Mouse (Mus musculus) kidney, adult 2 months (tissue): ENCODE data around the gene Lhcgr. TPM values are rescaled to one million over a fixed set of nuclear protein-coding genes. Genes with fewer than 3 reads are reported as not detected.

ENCODE experiments used
- DNase-seq: peaks from one replicate; pipeline ENCODE4 v3.0.0; 2021
- H3K27ac ChIP-seq: fragments of 200-500 bp; 2 replicates; pipeline ENCODE4 v1.5.1; 2012; ENCODE audit warnings: low read depth, low read length, control low read depth, inconsistent platforms; ENCODE audit not compliant: insufficient read depth
- H3K27me3 ChIP-seq: fragments of 200-500 bp; replicated peaks from 2 replicates; pipeline ENCODE4 v1.6.1; 2012; ENCODE audit warnings: mild to moderate bottlenecking, moderate library complexity, low read length, inconsistent platforms; ENCODE audit not compliant: control insufficient read depth, insufficient read depth
- H3K36me3 ChIP-seq: fragments of 200-500 bp; 2 replicates; pipeline ENCODE4 v1.6.1; 2012; ENCODE audit warnings: mild to moderate bottlenecking, moderate library complexity, low read length, inconsistent platforms; ENCODE audit not compliant: control insufficient read depth, insufficient read depth
- H3K4me1 ChIP-seq: fragments of 200-500 bp; 2 replicates; pipeline ENCODE4 v1.6.1; 2011; ENCODE audit warnings: low read length; ENCODE audit not compliant: control insufficient read depth, insufficient read depth
- H3K4me3 ChIP-seq: fragments of 200-500 bp; 2 replicates; pipeline ENCODE4 v1.5.1; 2011; ENCODE audit warnings: mild to moderate bottlenecking, low read depth, low read length, control low read depth; ENCODE audit not compliant: insufficient read depth
- CTCF ChIP-seq: fragments of 200-500 bp; conservative IDR thresholded peaks from 2 replicates; pipeline ENCODE4 v1.5.1; 2011; ENCODE audit warnings: low read depth, mild to moderate bottlenecking, control low read depth, low read length, moderate library complexity, mixed read lengths; ENCODE audit not compliant: insufficient read depth, insufficient read length
- POLR2A ChIP-seq: fragments of 200-500 bp; IDR thresholded peaks from one replicate; pipeline ENCODE4 v1.6.1; 2011; ENCODE audit warnings: low read depth, low read length, control low read depth
- WGBS: fragments of 180-500 bp; shearing (Covaris S2); methylation state at CpG from one replicate; pipeline ENCODE4 v1.1.7; 2018; 5-methylcytosine and 5-hydroxymethylcytosine counted together
- polyA plus RNA-seq: library from polyadenylated mRNA; depleted of rRNA; stranded (reverse); fragments of >200 nt; gene quantifications from 2 replicates; pipeline ENCODE4 v1.2.3, GENCODE M21; 2012

The Lhcgr gene
- polyA plus RNA-seq, 1 experiment: 0.02 TPM

DNA sequence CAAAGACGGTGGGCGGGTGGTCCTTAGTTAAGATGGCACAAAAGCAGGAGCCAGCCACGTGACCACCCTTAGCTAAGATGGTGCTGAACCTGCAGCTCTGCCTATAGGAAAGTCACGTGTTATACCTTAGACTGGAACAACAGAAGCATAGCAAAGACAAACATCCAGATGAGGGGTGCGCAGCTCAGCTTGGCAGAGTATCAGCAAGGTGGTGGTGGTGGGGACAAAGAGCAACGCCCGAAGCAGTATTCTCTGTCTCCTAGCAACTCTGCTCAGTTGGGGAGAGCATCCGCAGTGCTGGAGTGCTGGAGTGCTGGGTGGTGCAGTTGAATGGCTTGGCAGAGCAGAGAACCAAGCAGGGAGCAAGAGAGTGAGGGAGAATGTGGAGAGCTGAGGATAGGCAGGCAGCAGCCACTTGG, 85.5 kb downstream of the Lhcgr start:
- Histone ChIP-seq H3K36me3 (no peaks in the 10 kb centered on the region), H3K4me3 (no peak overlapping the region), H3K27ac (no peak overlapping the region), H3K27me3 (no peaks in the 10 kb centered on the region), H3K4me1 (no peaks in the 10 kb centered on the region)
- no peak for TF ChIP-seq CTCF
- TF ChIP-seq POLR2A: no peak
- 58% methylated on average over 8 of the region's 8 CpGs for WGBS
- DNase-seq: no peak

DNA sequence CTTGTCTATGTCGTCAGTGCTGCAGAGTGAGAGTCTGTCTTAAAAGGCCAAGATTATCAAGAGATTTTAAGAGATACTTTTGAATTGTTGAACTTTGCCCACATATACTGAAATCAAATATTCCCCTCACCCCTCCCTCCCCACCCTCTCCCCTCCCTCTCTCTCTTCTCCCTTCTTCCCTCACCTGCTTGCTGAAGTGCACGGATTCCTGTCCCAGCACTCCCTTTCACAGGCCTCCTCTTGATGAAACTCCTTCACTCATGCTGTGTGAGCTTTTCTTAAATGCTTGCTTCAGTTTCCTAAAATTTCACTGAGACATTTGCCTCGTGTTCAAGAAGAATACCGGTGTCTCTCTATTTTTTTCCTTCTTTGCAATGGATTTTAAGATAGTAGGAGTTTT, 88.7 kb downstream of the Lhcgr start:
- DNase-seq: no peak
- TF ChIP-seq POLR2A: no peak
- TF ChIP-seq CTCF: no peak
- WGBS: 47% methylated on average over 4 of the region's 4 CpGs

DNA sequence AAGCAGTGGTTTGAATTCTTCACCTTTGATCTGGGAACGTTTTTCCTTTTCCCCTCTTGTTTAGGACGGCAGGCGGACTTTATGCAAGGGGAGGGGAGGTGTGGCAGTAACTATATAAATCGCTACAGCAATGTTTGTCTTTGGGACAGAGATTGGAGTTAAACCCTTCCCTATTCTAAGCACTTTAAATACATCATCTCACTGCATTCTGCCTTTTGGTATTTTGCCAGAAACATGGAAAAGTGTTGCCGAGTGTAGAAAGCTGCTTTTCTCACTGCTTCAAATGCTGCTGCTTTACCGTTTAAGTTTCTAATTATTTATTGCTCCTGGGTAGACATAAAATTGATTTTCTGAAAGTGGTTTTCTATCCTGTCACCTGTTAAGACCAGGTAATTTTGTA, 89.4 kb downstream of the Lhcgr start:
- no peak overlapping the region for H3K27ac ChIP-seq
- H3K27me3 ChIP-seq: no peaks in the 10 kb centered on the region
- H3K4me3 ChIP-seq: no peak overlapping the region
- H3K36me3 ChIP-seq: no peaks in the 10 kb centered on the region
- no peaks in the 10 kb centered on the region for H3K4me1 ChIP-seq
- 12% methylated on average over 6 of the region's 6 CpGs for WGBS
- no peak for DNase-seq
- no peak for TF ChIP-seq POLR2A

More for the DNA sequence above, 88.7 kb downstream of the Lhcgr start:
- H3K36me3 ChIP-seq: no peaks in the 10 kb centered on the region
- no peaks in the 10 kb centered on the region for H3K27me3 ChIP-seq
- H3K4me1 ChIP-seq: no peaks in the 10 kb centered on the region
- H3K27ac ChIP-seq: no peak overlapping the region
- H3K4me3 ChIP-seq: no peak overlapping the region

DNA sequence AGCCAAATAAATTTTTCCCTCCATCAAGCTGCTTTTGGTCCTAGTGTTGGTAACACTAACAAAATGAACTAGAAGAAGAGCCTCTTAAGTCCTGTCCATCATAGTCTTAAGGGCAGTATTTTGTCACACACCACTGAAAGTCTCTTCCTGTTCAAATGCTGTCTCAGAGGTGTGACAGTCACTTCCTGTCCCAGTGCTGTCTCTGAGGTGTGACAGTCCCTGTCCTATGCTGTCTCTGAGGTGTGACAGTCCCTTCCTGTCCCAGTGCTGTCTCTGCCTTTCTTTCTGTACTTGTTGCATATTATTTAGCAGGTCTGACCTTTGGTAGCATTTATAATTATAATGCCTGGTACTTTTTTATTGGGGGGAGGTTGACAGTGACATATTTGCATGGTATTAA, 90.9 kb downstream of the Lhcgr start:
- Histone ChIP-seq H3K36me3 (no peaks in the 10 kb centered on the region), H3K27me3 (no peaks in the 10 kb centered on the region), H3K27ac (no peak overlapping the region), H3K4me1 (no peaks in the 10 kb centered on the region), H3K4me3 (no peak overlapping the region)
- no peak for TF ChIP-seq CTCF
- no peak for TF ChIP-seq POLR2A
- DNase-seq: no peak

DNA sequence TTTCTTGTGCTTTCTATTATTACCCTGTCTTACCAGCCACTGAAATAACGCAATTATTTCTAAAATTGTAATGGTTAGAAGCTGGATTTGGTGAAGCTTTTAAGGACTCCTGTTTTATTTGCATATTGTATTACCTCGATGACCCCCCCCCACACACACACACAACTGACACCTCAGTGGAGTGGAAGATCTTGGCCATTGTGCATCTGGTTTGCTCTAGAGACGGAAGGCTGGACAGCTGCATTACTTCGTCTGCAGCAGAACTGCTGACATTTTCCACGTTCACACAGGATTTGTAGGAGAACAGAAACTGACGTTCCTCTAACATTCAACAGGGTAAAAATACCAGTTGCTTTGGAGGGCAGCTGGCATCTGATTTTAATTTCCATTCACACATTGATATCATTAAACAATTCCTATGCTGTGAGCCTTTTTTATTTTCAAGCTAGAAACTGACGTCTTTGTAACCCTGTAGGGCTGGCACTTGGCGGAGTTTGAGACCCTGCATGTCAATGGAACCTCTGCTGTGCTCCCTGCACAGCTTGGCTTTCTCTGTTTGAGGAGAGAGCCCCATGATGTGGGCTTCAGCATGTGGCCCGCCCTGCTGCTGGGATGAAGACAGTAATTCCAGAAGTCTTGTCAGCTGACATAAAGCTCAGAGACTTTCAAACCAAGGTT, 95.0 kb downstream of the Lhcgr start:
- Histone ChIP-seq H3K36me3 (no peaks in the 10 kb centered on the region), H3K27me3 (no peaks in the 10 kb centered on the region), H3K27ac (no peak overlapping the region), H3K4me1 (no peaks in the 10 kb centered on the region), H3K4me3 (no peak overlapping the region)
- DNase-seq: no peak
- 66% methylated on average over 9 of the region's 9 CpGs for WGBS
- TF ChIP-seq CTCF: no peak
- no peak for TF ChIP-seq POLR2A

DNA sequence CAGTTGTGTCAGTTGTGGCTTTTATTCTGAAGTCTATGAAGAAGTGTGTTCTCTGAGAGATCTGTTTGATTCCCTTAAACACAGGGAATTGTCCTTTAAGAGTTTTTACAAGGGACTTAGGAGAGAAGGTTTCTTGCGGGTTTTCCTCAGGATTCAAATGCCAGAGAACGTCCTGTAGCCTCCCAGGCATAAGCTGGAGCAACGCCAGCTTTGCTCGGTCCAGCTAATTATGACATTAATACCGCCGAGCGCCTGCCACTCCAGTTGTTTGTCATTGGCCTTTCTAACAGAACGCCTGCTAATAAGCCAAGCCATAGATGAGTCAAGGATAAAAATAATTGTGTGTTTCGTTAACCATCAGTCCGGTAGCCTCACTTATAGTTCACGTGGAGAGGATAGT, 103.6 kb downstream of the Lhcgr start:
- H3K4me3 ChIP-seq: no peak overlapping the region
- WGBS: 67% methylated on average over 11 of the region's 11 CpGs
- H3K27me3 ChIP-seq: no peaks in the 10 kb centered on the region
- no peak for DNase-seq
- H3K27ac ChIP-seq: no peak overlapping the region
- no peaks in the 10 kb centered on the region for H3K36me3 ChIP-seq
- H3K4me1 ChIP-seq: no peaks in the 10 kb centered on the region
- TF ChIP-seq POLR2A (no peak), CTCF (no peak)

DNA sequence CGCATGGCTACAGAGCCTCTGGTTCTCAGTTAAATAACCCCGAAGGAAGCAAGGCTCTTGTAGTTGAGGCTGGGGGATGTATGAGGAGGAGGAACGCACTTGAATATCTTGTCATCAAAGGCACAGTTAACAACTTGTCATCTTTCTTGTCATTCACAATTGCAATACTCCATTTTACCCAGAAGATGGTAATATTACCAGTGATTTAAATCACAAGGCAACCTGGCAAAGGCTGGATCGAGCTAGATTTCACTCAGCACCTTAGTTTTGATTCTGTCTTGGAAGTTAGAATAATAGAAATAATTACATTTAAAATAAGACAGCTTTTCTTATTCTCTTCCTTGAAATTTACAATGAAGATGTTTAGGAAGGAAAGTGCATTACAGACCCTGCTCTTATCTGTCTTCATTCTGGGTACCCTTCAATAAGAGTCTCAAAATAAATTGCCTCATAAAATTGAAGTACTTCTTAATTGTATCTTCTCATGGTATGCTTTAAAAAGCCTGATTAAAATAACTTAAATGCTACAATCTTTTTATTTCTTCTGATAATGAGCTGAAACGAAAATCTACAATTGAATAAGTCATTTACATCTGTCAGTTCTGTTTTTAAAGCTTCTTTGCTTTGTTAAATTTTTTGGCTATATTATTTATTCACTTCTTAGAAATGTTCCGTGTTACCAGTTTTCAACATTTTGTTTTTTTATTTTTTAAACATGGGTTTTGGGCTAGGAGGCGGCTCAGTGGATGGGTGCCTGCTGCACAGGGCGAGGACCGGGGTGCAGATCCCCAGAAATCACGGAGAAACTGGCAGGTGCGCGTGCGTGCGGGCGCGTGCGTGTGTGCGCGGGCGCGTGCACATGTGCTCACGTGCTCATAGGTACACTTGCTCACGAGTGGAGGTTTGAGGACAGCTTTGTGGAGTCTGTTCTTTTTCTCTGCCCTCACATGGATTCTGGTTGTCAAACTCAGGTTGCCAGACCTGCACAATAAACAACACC, 116.2 kb downstream of the Lhcgr start:
- DNase-seq: no peak
- no peaks in the 10 kb centered on the region for H3K36me3 ChIP-seq
- no peak overlapping the region for H3K4me3 ChIP-seq
- no peaks in the 10 kb centered on the region for H3K4me1 ChIP-seq
- WGBS: 90% methylated on average over 23 of the region's 23 CpGs
- TF ChIP-seq POLR2A: no peak
- TF ChIP-seq CTCF: no peak
- H3K27me3 ChIP-seq: no peaks in the 10 kb centered on the region
- no peak overlapping the region for H3K27ac ChIP-seq
